Mouse (Mus musculus) adrenal gland, postnatal 4 days (tissue): ENCODE measurements around the gene Kit. TPM values are rescaled to one million over a fixed set of nuclear protein-coding genes. Genes with fewer than 3 reads are reported as not detected.

Source experiments
- DNase-seq, 2 experiments: peaks; one replicate each; pipeline ENCODE4 v3.0.0; 2021 to 2022; ENCODE audit warnings: low spot score in 2 of 2, mixed read lengths in 2 of 2
- long read RNA-seq, 2 experiments: library from polyadenylated mRNA; stranded (forward); transcript quantifications; one replicate each; pipeline ENCODE4 v2.0.0; 2021
- total RNA-seq, 2 experiments: library from RNA; stranded (reverse); gene quantifications; 2 replicates each; pipeline ENCODE4 v1.2.3; 2021

The Kit gene
- 10 to 100 TPM; 25.1 to 28.7 TPM for total RNA-seq
- long read RNA-seq, experiment 1, partial matches to known transcripts, result 0 of 3 reads
- long read RNA-seq, experiment 1, other reads (novel, unspliced or antisense), result 2 of 3 reads
- long read RNA-seq, experiment 2, full-length matches to known transcripts, result 3 of 8 reads
- long read RNA-seq, experiment 2, partial matches to known transcripts, result 5 of 8 reads
- long read RNA-seq, experiment 2, other reads (novel, unspliced or antisense), result 0 of 8 reads

DNA sequence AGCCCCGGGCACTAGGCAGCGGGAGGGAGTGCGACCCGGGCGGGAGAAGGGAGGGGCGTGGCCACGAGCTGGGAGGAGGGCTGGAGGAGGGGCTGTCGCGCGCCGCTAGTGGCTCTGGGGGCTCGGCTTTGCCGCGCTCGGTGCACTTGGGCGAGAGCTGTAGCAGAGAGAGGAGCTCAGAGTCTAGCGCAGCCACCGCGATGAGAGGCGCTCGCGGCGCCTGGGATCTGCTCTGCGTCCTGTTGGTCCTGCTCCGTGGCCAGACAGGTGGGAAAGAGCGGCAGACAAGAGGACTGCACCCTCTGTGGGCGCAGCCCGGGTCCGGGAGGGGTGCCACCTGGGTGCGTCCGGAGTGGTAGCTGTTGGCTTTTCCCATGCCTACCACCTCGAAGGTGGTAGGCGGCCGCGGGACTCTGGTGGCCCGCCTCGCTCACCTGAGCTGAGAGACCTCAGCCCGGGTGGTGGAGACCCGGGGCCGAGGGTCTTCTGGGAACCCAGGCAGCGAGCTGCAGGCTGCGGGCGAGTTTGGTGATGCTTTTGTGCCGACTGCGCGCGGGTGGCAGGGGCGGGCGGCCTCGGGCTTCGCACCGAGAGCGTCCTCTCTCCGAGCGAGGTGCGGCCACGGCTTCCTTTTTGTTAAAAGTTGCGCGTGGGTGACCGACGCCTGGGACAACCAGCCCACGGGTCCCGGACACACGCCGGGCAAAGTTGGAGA lies at the start of gene Kit:
Kit (plus strand) TSS at position 65 of the 715 bp plus-strand sequence.
- peak; percentile 63 to 65 for DNase-seq

DNA sequence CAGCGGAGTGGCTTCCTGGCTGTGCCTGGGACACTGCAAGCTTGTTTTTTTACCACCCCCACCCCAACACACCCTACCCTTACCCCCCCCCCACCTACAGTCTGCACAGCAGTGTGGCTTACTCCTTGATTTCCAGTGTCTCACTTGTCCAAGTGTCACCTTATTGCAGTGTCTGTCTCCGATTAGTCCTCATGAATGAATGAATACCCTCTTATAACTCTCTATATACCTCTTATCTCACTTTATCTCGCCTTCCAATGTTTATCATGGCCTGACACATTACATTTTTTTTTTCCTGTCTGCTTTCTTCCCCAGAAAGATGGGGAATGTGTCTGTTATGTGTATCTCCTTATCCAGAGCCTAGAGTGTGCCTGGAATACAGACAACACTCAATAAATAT lies 38.6 kb upstream of the Kit start:
- DNase-seq, result no peak

DNA sequence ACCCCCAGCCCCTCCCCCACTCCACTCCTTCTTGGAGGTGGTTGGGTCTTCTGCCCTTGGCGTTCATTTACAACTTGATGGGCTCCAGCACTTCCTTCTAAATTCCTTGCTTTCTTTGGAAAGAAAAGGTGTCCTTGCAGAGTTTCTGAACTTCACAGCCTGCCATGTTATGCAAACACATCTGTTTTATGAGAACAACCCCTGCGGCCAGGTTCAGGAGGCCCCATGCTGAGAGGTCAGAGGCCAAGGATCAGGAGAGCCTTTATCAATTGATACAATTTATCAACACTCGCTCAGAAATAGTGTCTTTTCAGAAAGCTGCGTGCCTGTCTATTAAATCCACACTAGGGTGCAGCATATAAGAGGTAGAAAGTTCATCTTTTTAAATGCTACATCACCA lies 37.0 kb upstream of the Kit start:
- DNase-seq, result no peak

DNA sequence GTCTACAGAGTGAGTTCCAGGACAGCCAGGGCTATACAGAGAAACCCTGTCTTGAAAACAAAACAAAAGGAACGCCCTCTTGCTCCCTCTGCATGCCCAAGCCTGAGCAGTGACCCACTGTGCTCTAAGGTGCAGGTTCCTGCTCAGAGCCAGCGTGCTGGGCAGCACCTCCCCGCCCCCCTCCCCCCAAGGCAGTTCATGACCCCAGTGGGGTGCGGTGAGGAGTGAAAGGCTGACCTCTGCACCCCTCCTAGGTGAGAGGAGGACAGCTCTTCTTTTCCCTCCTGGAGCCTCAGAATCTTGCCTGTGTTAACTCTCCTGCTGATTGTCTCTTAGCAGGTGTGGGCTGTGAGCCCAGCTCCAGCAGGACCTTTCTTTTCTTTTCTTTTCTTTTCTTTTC lies 36.3 kb upstream of the Kit start:
- no peak for DNase-seq

DNA sequence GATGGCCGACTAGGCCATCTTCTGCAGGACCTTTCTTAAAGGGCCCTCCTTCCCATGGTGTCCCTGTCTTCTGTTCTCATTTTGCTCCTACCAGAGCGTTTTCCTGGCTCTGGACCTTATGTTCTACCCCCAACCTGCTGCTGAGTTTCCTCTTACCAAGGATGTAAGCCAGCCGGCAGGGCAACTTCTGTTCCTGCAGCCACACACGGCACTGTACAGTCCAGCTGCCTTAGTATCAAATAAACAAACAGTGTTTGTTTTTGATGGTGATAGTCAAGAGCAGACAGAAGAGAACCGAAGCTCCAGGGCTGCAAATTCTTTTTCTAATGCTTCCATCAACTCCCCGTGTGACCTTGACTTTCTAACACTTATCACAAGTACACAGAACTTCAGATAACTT lies 35.6 kb upstream of the Kit start:
- no peak for DNase-seq

DNA sequence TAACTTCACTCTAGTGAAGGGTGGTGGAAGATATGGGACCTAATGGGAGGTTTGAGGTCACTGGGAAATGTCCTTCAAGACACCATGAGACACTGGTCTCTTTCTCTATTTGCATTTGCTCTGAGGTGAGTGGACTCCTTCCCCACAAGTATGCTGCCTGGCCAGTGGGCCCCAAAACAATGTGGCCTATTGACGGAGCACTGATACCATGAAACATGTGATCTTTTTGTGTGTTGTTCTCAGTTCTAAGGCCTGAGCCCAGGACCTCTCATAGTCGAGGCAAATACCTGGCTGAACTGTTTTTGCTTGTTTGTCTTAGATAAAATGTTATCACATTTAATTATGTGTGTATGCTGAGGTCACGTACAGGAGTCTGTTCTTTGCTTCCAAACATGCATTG lies 31.0 kb upstream of the Kit start:
- DNase-seq, result no peak

DNA sequence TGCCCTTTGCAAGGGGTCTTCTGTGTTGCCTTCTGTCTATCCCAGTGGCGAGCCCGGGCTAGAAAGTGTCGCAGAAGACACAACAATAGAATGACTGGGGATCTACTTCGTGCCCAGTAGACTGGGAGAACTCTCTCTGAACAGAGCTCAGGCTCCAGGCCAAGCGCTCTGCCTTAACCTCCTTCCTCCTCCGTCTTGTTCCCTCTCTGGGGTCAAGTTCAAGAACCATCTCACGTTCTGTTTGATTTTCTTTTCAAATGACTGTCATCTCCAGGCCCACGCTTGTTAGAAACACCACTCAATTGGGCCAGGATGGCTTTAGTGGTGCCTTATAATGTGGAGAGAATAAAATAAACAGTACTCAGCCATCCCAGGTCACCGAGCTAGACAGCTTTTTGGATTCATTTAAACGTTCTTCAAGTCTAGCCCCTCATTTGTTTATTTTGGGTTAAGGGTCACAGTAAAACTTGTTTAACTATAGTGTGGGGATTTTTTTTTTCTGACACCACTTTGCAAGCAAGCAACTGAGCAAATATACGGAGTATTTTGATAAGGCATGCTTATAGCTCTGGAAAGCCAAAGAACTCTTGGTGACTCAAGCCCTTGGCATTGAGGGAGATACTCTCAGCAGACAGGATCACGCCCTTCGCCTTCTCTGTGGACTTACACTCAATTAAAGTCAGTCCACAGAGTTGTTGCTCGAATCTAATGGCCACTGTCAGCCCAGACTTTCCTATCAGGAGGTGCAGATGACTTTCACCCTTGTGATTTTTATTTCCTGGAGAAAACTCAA lies 30.0 kb upstream of the Kit start:
- no peak for DNase-seq

DNA sequence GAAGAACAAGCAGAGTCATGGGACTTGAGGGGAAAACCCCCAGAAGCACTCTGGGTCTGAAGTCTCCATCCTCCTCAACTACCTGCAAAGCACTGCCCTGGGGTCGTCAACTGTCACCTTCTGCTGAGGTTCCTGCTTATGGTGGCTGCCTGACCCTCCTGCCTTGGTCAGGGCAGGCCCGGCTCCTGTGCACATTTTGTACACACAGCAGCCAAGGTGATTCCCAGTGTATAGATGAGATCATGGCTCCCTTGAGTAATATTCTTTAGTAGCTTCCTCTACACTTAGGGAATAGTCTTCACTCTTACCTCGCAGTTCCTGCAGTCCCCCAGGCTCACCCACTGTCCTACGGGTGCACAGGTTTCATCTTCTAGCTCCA lies 29.5 kb upstream of the Kit start:
- DNase-seq, result no peak

DNA sequence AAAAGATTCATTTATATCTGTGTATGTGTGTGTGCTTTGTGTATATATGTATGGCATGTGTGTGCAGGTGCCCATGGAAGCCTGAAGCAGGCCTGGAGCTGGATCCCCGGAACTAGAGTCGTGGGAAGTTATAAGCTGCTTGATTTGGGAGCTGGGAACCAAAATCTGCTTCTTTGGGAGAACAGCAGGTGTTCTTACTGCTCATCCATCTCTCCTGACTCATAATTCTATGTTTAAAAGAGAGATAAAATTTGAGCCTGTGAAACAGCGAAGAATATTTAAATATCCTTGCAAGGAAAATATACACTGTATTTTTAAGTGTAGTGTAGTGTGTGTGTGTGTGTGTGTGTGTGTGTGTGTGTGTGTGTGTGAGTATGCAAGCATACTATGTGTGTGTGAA lies 21.7 kb upstream of the Kit start:
- DNase-seq, result no peak

DNA sequence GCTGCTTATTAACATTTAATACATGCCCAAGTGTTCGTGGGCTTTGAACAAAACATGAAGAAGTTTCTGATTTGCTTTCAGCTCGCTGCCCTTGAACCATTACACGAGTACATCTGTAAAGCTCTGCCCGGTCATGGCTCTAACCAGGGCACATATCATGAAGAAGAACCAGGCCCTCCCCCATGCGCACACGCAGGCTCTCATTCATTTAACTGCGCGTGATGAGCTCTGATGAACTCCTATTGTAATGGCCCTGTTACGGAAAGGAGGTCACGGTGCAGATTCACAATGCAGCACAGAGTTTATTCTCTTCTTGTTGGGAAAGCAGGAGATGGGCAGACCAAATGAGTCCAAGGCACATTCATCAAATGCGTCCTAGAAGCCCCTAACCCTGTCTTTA lies 17.1 kb upstream of the Kit start:
- no peak for DNase-seq

DNA sequence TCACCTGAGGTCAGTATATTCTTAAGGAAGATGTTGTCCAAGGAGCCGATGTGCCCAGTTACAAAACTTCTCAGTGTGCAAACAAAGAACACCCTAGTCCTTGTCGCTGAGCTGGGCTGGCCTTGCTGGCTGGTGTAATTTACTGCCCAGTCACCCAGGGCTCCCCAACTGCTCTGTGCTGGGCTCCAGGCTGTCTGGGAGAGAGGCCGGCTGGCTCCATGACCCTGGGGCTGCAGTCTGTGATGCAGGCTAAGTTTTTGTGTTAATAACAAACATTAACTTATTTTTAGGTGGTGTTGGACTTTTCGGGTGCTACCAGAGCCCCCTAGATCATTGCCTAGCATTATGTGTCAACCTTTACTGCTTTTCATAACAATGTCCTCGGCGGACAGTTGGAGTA lies 15.4 kb upstream of the Kit start:
- peak in 1 of 2 experiments; percentile 38 for DNase-seq

DNA sequence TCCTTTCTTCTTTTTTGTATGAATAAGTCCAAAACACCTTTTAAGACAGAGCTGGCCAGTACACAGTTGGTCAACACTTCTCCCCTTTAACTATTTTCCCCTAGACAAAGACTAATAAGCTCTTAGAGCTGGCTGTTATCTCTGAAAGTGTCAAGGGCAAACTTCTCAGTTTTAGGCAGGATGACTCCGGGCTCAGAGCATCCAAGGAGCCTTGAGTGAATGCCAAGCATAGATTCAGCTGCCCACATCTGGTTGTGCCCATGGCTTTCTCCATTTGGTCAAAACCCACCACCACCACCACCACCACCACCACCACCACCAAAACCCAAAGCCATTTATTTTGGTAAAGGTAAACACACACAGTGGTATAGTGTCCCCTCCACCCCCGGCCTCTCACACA lies 13.5 kb upstream of the Kit start:
- DNase-seq, result no peak

DNA sequence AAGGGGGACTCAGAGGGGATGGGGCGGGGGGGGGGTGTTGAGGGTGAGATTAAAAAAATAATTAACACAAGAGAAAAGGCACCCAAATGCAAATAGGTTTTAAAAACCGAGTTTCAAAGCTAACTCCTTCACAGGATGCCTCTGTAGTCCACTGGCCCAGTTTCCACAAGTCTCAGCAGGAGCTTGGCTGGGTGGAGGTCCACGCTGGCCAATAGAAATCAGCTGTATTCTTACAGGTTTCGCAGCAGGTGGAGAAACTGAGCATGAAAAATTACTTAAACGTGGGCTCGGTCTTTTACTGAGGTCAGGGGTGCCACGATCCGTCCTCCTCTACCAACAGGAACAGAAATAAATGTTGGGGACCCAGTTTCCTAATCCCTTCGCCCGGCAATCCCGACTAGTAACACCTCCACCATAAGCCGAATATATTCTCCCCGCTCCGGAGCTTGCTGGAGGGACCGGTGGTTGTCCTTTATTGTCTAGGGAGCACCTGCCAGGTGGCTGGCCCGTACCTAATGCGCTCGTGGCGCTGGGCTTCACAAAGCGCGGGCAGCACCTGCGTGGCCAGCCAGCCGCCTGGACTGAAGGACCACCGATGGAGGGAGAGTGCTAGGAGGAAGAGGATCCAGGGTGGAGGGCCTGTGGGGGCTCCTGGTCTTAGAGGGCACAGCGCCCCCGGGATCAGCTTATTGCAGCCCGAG lies 415 bp upstream of the Kit start:
- no peak for DNase-seq

DNA sequence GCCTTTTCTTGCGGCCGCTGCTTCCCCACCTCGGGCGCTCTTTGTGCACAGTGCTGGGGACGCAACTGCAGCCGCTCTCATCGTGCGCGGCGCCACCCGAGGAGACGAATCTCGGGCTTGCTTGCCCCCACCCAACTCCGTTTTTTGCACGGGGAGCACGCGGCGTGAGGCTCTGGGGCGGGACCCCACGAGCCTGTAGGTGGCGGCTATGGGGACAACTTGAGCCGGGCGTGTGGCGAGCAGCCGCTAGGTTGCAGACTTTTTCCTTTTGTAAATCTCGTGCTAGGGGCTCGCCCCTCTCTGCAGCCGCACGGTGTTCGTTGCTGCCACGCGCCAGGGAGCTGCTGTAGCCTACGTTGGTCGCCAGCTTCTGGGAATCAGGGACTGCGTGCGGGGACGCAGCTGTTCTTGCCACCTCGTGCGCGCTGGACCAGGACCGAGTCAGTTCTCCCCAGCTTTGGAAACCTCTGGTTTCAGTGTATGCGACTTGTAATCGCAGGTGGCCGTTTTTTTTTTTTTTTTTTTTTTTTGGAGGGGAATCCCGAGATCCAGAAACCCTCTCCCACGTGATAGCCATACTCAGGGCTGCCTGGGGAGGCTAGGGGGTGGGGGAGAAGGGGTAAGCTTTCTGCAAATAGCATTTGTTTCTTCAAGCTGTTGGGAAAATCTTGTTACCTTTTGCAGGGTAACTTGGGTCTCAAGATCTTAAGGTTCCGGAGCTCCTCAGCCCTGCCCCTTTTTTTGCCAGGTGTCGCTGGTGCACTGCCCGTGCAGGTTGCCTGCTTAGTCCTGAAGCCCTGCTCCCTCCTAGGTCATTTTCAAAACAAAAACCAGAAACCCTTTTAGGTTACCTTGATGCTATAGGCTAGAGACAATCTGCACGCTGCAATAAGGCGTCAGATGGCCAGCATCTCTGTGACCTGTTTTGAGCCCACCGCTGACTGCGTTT lies 1.1 kb downstream of the Kit start:
- DNase-seq, result peak; percentile 18 to 27

DNA sequence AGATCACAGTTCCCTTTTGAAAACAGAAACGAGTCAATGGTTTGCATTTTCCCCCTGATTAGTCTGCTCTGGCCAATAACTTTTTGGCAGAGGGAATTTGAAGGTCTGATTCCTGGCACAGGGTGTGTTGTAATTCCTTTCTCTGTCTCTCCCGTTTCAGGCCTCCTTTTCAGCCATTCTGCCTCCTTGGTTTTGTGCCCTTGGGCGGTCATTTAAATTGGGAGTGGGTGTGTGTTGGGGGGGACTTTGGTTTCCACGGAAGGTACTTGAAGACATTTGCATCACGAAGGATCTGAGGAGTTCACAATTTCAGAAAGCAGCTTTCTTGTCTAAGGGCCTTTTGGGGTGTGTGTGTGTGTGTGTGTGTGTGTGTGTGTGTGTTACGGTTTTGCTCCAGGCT lies 2.0 kb downstream of the Kit start:
- no peak for DNase-seq

DNA sequence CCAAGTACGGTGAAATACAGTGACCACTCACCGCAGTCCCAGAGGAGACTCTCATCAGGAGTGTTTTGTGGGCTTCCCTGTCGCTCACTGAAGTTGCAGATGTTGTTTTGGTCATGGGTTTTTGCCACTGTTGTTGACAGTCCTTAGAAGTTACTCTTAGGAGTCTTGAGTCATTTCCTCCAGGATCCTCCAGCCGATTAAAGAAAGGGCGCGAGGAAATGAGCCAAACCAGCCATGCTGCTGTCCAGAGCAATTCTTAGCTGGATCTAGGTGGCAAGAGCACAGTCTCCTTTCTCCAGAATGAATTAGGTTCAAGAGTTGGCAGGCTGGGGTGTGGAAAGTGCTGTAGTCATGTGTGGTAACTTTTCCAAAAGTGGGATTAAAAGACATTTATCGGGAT lies 3.4 kb downstream of the Kit start:
- DNase-seq, result no peak

DNA sequence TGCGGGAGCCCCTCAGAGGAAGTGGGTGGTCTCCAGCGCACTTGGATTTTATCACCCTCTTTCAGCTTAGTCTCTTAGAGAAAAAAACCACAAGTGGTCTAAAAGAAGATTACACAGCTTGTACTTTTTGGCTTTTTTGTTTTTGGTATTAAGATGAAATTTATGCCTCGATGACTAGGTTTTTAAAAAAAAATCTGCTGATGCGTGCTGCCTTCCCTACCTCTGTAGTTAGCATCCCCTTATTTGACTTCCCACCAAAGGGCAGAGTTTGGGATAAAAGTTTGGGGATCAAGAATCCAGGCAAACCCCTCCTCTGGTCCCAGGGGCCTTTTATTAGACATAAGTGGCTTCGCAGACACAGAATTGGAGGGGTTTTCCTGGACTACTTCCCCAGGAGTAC lies 4.5 kb downstream of the Kit start:
- DNase-seq, result no peak

DNA sequence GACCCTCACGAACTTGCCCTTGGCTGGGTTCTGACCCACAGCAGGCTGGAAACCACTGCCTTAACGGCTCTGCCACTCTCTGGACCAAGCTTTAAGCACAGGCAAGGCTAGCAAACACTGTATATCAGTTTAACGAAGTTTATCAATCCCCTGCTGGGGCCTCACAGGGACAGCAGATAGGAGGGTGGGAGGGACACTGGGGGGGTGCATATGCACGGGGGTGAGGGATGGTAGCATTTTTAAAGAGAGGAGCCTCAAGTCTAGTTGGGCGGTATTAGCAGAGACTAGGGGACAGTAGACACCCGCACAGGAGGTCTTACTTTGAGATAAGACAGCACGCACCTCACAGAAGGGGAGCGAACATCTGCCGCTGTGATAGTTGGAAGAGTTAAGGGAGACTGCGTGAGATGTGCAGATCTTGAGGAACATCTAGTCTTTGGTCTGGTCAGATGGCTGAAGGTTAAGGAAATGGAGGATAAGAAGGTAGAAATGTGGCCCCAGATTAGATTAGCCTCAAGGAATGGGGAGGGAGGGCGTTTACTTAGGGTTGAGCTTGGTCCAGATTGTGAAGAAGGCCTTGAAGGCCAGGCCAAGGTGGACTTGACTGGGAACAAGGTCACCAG lies 5.0 kb downstream of the Kit start:
- DNase-seq, result no peak

DNA sequence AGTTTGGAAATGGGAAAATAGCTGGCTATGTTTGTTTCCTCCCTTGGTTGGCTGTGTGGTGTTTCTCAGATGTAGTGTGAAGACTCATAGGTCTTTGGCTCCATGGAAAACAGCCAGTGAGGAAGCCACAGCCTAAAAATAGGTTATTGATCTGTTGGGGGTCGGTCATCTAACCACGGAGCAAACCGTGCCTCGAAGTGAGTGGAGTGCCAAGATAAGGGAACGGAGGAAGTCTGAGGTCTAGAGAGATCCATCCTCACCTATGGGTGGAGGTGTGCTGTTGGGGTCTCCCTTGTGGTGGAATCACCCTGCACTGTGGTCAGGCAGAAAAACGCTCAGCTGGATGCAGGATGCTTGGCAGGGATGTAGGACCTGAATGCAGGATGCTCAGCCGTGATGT lies 7.2 kb downstream of the Kit start:
- DNase-seq, result no peak

DNA sequence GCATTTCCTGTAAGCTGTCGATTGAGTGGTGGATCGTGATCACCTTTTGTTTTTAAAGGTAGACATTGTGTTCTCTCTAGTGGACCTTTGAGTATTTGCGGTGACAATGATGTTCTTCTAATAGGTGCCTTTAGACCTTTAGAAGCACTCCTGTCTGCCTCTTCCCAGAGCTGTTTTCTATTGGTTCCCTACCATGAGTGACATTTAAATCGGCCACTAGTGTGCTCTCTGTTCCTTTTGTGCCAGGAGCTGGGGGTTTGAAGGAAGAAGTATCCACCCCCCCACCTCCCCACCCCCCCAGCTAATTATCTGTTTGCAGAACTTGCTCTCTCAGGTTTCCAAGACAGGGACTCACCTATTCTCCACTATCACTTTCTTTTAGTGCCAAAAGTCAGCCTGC lies 13.1 kb downstream of the Kit start:
- DNase-seq, result no peak
